ENCODE assay signal across 21 mouse cellular contexts in genomic region chr13:45726181-45726580, GRCm38 (mm10).
"Had no signal": no experiment of that assay in that cellular context is flagged by ENCODE, and none has a peak within 500 bp of the region (broad histone marks: within the 10 kb centered on the region; RNA-seq: fewer than 3 reads in every experiment).

No protein-coding gene starts in this region.

- ATAC-seq: liver, postnatal 0 days; midbrain, embryonic 16.5 days had no signal

- DNase-seq: liver, postnatal 0 days; lung, adult 2 months; lung, postnatal 36 days; midbrain, embryonic 14.5 days; retina, postnatal 1 day; right cerebral cortex, adult 18-20 months; right cerebral cortex, postnatal 25 days; right cerebral cortex, postnatal 4 days; spleen, adult 18-20 months; thymus, adult 18-20 months; thymus, postnatal 14 days; thymus, postnatal 36 days had no signal

- H3K27me3 ChIP-seq: lung, embryonic 15.5 days; megakaryocyte, embryonic 14.5 days; midbrain, embryonic 12.5 days; neural tube, embryonic 13.5 days; neural tube, embryonic 15.5 days had no signal

- H3K4me2 ChIP-seq: lung, embryonic 15.5 days; midbrain, embryonic 12.5 days; neural tube, embryonic 13.5 days; neural tube, embryonic 15.5 days had no signal

- H3K4me3 ChIP-seq: lung, embryonic 15.5 days; midbrain, embryonic 10.5 days; midbrain, embryonic 12.5 days; myocyte; neural tube, embryonic 13.5 days; neural tube, embryonic 15.5 days had no signal

- H3K27ac ChIP-seq: lung, embryonic 15.5 days; macrophage; midbrain, embryonic 10.5 days; midbrain, embryonic 12.5 days; neural tube, embryonic 13.5 days; neural tube, embryonic 15.5 days had no signal

- H3K9me3 ChIP-seq: lung, embryonic 15.5 days; megakaryocyte, embryonic 14.5 days; midbrain, embryonic 10.5 days; midbrain, embryonic 12.5 days; neural tube, embryonic 13.5 days; neural tube, embryonic 15.5 days had no signal

- H3K9ac ChIP-seq: liver, postnatal 0 days; lung, embryonic 15.5 days; midbrain, embryonic 12.5 days; neural tube, embryonic 13.5 days; neural tube, embryonic 15.5 days had no signal

- H3K4me1 ChIP-seq: midbrain, embryonic 10.5 days; midbrain, embryonic 12.5 days had no signal

- H3K36me3 ChIP-seq: lung, embryonic 15.5 days; midbrain, embryonic 10.5 days; midbrain, embryonic 12.5 days; neural tube, embryonic 15.5 days had no signal
